Mouse (Mus musculus) c-Kit-positive CD71-positive TER-119-positive erythroid progenitor cells, embryonic 14.5 days (primary cell): Measurements from ENCODE around the gene Trim60.

Experiments
- DNase-seq: peaks from one replicate; pipeline ENCODE4 v3.0.0-alpha.2; 2013; ENCODE audit warnings: low spot score

Trim60 gene

GRCm38 (mm10) chr8:64983150-64983897 is 35.1 kb downstream of the Trim60 start:
- no peak for DNase-seq

GRCm38 (mm10) chr8:64962836-64963235 is 55.5 kb downstream of the Trim60 start:
- DNase-seq: no peak

- no peak for DNase-seq
Observed at GRCm38 (mm10) chr8:64959025-64959424, 59.4 kb downstream of the Trim60 start.

GRCm38 (mm10) chr8:64952101-64952500 is 66.3 kb downstream of the Trim60 start:
- no peak for DNase-seq
